Mouse (Mus musculus) testis, adult 2 months (tissue): ENCODE data around the gene Actr1a.

ENCODE experiments used
- CTCF ChIP-seq: fragments of 200-500 bp; IDR thresholded peaks from 2 replicates; pipeline ENCODE4 v1.5.1; 2012; ENCODE audit warnings: low read depth, mild to moderate bottlenecking, inconsistent platforms, low read length, moderate library complexity; ENCODE audit not compliant: control insufficient read depth, insufficient read depth, insufficient replicate concordance
- POLR2A ChIP-seq: fragments of 200-500 bp; IDR thresholded peaks from 2 replicates; pipeline ENCODE4 v1.6.1; 2012; ENCODE audit warnings: low read depth, mild to moderate bottlenecking, inconsistent platforms, low read length, moderate library complexity; ENCODE audit not compliant: control insufficient read depth

GRCm38 (mm10) chr19:46413969-46414368, 18.4 kb upstream of the Actr1a start:
- no peak for TF ChIP-seq POLR2A
- TF ChIP-seq CTCF, result no peak
